Mouse (Mus musculus): ENCODE results near the gene Rpl24. TPM values are rescaled to one million over a fixed set of nuclear protein-coding genes. Genes with fewer than 3 reads are reported as not detected.
A peak's percentile ranks its signal among the peaks of the same experiment; 100 is the strongest.
"Not testable (repeated sequence)": the region's sequence is repeated elsewhere in the genome, so short reads cannot be mapped to it uniquely, and the experiment has no call there.

The Rpl24 gene
- 100 to 1,000 TPM; 748 to 767 TPM for total RNA-seq (2021)
- long read RNA-seq, experiment 1, transcript Rpl24-201 (6 exons, 677 nt) = major isoform, 369 of 396 reads
- long read RNA-seq, experiment 1, transcript Rpl24-204 (5 exons, 639 nt) = minor isoform, 17 of 396 reads
- long read RNA-seq, experiment 1, partial matches to known transcripts = 2 of 396 reads
- long read RNA-seq, experiment 1, other reads (novel, unspliced or antisense) = 5 of 396 reads
- long read RNA-seq, experiment 2, transcript Rpl24-201 (6 exons, 677 nt) = major isoform, 234 of 247 reads
- long read RNA-seq, experiment 2, transcript Rpl24-204 (5 exons, 639 nt) = minor isoform, 7 of 247 reads
- long read RNA-seq, experiment 2, partial matches to known transcripts = 3 of 247 reads
- long read RNA-seq, experiment 2, other reads (novel, unspliced or antisense) = 3 of 247 reads

DNA sequence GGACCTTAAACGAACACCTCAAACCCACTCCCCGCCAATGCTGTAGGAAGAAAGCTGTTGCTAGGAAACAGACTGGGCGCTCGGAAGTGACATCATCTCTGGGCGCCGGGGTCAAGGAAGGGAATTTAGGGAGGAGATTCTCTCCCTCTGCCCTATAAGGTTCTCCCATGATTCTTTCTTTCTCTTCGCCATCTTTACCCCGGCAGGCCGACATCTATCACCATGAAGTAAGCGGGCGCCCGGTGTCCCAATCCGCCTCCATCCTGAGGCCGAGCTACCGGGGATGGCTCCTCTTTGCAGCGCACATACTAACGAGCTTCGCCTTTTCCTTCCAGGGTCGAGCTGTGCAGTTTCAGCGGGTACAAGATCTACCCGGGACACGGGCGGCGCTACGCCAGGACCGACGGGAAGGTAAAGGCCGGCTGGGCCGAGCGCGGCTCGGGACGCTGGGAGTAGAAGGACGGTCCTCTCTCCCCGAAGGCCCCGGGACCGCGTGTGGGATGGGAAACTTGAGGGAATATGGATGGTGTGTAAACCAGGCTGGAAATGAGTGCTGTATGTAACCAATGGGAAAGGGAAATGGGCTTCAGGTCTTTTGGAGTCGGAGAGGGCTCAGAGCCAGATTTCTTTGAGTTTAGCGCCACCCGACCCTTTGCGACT is at the start of gene Rpl24:
TSS of gene Rpl24 (plus strand) at position 64 of the 660 bp plus-strand sequence.
- peak; percentile 93 to 96 for DNase-seq

DNA sequence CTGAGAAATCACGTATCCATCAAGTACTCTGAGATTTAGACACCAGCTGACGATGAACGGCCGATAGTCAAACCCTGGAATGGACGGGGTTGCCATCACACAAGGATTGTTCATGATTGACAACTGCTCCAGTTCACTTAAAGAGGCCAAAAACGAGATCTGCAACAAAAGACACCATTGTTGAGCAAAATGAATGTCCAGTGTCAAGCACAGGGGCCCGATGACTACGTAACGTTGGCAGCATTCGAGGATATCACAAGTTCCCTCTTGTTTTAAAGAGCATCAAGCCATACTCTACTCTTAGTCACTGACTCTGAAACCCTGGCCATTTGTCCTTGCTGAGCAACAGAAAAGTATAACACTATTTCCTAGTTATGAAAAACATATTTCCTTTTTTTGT is 44.0 kb upstream of the Rpl24 start:
- no peak for DNase-seq

- DNase-seq = no peak
These were observed 42.1 kb upstream of the Rpl24 start for GRCm38 (mm10) chr16:55924010-55924409.

GRCm38 (mm10) chr16:55933681-55934343 is 32.3 kb upstream of the Rpl24 start:
- DNase-seq = peak; percentile 21 to 41

DNA sequence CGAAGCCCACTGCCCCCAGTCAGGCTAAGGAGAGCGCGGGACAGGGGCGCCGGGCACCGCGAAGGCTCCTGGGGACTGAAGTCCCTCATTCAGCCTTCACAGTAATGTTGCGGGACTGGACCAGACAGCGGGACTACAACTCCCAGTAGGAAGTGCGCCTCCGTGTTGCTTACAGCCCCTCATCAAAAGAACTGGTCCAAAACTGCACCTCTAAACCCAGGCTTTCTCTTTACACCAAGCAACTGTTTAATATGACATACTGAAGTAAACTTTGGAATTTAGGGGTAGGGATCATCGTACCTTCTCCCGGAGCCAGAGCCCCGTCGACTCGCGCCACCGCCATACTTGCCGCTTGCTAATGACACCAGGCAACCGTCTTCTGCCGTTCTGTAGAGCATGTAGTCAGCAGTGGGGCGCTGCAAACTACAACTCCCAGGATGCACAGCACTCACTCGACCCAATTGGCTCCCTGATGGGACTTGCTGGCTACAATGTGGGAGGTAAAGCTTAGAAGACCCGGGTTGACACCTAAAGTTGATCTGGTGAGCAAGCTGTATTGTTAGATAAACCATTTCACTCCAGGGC is 31.5 kb upstream of the Rpl24 start, which contains the start of gene Cep97:
TSS of gene Cep97 (minus strand) at position 403 of the 585 bp plus-strand sequence.
- DNase-seq = peak; percentile 92

DNA sequence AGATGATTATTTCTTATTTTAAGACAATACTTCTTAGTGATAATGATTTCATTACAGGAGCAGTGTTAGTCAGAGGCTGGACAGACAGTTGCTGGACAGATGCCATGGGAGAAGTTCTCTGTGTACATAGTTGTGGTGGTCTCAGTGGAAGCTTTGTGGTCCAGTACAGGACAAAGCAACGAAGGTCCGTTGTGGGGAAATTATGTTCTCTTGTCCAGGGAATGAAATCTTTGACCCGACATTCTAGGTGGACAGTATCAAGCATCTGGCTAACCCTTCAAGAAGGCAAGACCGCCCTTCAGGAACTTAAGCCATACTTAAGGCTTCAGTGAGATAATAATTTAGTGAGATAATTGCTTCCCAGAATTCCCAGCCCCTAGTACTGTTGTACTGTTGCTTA is 27.3 kb upstream of the Rpl24 start:
- no peak for DNase-seq

DNA sequence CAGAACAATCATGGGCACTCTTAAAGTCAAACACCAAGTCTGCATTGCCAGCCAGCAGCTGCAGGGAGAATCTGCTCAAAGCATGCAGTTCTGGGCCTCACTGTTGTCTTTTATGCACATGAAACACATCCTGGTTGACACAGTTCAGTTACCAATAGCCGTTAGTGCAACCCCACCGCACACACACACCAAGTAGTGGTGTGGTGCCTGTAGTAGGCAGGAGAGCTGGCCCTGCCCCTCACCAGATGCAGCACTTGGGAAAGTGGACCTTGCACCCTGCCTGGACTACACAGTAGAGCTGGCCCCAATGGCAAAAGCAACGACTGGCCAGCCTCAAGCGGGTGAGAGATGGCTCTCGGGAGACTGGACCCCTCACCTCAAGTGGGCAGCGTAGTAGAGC is 26.4 kb upstream of the Rpl24 start:
- no peak for DNase-seq

- no peak for DNase-seq
These were observed 25.3 kb upstream of the Rpl24 start for GRCm38 (mm10) chr16:55940781-55941180.

DNA sequence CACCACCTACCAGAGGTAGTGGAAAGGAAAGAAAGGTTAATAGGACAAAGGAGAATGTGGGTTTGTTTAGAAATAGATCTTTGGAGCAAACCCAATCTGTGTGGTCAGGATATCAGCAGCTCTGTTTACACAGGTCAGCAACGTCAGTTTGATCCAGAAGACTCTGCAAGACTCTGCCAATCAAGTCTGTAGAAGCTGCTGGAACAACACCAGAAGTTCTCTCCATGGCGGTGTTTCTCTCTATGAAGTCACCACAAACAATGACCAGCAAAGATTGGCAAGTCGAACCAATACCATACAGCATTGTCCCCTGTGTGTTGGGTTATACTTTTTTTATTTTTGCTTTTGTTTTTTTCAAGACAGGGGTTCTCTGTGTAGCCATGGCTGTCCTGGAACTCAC is 18.8 kb upstream of the Rpl24 start:
- DNase-seq = no peak

DNA sequence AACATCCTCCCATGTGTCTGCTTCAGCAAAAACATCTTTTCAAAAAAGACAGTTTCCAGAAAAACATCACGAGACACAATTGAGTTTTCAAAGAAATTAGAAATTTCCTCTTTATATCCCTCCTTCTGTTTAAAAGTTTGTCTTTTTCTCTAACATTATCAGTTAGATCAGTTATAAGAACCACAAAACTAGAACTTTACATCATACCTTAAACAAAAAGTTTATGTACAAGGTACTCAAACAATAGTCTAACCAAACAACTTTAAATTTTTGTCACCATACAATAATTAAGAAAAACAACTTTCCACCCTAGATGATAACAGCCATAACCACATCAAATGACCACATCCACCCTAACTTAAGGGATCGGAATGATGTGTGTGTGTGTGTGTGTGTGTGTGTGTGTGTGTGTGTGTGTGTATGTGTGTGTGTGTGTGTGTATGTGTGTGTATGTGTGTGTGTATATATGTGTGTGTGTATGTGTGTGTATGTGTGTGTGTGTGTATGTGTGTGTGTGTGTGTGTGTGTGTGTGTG is 18.1 kb upstream of the Rpl24 start:
- not testable (repeated sequence) for DNase-seq

DNA sequence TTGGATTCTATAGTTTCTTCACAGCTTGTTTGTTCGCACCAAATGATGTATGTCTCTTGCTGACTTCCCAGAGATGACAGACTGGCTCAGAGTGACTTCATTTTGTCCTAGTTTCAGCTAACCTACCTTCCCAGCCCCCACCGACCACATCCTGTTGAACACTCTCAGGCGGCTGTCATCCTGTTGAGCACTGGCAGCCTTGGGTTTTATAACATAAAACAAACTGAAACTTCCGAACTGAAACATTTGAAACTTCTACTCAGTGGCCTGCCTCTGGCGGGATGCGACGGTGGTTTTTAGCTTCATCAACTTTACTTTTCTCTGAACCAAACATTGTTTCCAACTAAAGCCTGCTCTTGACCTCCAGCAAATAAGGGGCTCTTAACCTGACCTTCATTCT is 17.1 kb upstream of the Rpl24 start:
- DNase-seq = peak in 1 of 2 experiments; percentile 25

- DNase-seq = no peak
These were observed 15.6 kb upstream of the Rpl24 start for GRCm38 (mm10) chr16:55950462-55950861.

DNA sequence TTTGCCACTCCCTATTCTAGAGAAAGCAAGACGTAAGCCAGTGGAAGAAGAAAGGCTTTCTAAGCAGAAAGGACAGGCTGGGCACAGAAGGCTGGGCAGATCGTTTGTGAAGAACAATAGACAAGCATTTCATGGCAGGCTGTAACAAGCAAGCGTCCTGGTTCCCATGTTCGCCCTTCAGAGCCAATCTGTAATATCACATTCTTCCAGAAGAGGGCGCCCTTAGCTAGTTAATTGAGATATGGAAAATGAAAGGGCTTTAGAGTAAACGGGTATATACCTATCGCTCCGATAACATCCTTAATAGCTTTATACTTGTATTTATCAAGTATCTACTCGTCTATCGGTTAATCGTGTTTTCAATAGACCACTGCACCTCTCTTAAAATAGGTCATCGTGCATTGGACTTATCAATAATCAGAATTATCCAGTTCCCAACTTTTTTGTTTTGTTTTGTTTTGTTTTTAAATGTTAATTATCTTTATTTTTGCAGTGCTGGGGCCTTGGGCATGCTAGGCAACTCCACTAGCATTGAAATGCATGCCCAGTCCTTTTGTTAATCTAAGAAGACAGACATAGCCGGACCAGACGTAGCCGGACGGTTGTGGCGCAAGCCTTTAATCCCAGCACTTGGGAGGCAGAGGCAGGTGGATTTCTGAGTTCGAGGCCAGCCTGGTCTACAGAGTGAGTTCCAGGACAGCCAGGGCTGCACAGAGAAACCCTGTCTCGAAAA is 15.0 kb upstream of the Rpl24 start:
- peak; percentile 43 to 79 for DNase-seq

GRCm38 (mm10) chr16:55951679-55952327 is 14.3 kb upstream of the Rpl24 start:
- DNase-seq = no peak

DNA sequence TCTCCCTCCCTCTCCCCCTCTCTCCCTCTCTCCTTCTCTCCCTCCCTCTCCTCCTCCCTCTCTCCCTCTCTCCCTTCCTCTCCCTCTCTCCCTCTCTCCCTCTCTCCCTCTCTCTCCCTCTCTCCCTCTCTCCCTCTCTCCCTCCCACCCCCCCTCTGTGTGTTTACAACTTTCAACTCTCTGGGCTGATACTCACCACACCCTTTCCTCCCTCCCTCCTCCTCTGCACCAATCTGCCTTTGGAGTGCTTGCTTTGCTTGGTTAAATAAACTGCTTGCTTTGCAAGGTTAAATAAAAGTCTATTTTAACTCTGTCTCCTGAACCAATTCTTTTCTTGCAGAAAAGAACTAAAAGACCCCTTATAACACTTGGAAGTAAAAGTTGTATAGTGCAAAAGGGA is 13.3 kb upstream of the Rpl24 start:
- DNase-seq = no peak

DNA sequence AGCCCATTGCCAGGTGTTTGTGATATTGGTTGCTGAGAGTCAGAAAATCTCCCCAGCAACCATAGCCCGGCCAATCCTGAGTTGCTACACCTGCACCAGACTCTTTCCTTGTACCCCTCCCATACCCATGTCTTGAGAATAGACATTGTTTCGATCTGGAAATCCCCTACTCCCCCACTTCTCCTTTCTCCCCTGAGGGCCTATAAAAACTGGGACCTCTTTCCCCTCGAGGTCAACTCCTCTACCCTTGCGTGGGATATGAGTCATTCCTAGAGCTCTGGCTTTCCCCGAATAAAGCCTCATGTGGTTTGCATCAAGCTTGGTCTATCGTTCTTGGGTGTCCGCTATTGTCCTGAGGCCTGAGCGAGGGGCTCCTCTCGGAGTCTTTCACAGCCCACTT is 11.9 kb upstream of the Rpl24 start:
- DNase-seq = not testable (repeated sequence)

- not testable (repeated sequence) for DNase-seq
These were observed 3.0 kb upstream of the Rpl24 start for GRCm38 (mm10) chr16:55963068-55963467.

DNA sequence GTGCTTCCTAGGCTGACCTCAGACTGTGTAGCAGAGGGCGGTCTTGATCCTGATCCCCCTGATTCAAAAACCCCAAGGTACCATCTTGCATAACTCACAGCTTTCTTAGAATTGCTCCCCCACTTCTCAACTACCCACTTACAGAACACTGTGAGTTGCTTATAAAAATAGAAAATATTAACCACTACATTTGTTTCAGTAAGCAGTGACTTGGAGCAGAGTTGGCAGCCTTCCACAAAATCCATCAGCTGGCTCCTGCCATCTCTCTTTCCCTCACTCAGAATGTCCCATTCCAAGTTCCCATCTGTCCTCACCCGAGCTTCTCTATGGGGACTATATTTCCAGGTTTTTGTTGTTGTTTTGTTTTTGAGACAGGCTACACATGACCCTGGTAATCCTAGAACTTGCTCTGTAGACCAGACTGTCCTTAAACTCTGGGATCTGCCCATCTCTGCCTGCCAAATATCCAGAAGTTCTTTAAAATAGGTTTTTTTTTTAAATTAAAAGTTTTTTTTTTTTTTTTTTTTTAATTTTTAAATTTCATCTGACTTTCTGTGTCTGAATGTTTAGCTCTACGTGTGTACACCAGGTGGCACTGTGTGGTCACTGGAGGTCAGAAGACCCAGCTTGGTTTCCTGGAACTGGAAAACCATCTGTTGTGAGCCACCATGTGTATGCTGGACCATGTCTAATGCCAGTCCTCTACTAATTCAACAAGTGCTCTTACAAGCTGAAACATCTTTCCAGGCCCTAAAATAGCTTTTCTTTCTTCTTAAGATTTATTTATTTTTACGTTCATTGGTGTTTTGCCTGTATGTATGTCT is 1.7 kb upstream of the Rpl24 start:
- peak; percentile 33 to 58 for DNase-seq

DNA sequence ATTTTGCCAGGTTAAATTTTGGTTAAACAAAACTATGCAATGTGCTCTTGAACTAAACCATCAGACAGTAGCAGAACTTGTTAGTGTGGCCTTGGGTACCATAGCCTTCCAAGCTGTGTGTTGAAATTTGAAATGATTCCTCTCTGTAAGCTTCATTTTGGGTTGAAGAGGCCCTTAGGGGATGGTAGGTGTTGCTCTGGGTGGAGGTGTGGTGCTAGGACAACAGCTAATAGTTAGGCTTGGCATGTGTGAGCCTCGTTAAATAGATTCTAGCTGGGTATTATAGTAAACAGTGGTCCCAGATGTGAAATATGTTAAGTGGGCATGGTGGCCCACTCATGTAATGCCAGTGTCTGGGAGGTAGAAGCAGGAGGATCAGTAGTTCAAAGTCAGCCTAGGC is 1.1 kb downstream of the Rpl24 start:
- DNase-seq = no peak

GRCm38 (mm10) chr16:55969147-55969546 is 3.1 kb downstream of the Rpl24 start:
- DNase-seq = peak; percentile 49 to 64

All from adrenal gland, postnatal 36 days (tissue).